Mouse (Mus musculus): ENCODE measurements at regions not wholly inside any gene's neighbourhood (a gene's known extent, or its start where the extent isn't known, plus 50 kb on each side); places are given as distances from the start of the nearest gene placed in this dataset.
A peak's percentile ranks its signal among the peaks of the same experiment; 100 is the strongest.

GRCm38 (mm10) chr13:28544819-28545180 lies 287.5 kb downstream of the Gm11361 start:
- 55% methylated on average over 2 of the region's 2 CpGs for WGBS
- no peak for ATAC-seq (ENCODE audit: borderline replicate concordance, extremely low read depth, low FRiP score, low TSS enrichment)
- H3K4me1 ChIP-seq = peaks cover 17% of the 10 kb centered on the region
- no peaks in the 10 kb centered on the region for H3K27me3 ChIP-seq
- H3K4me2 ChIP-seq = no peak overlapping the region
- no peaks in the 10 kb centered on the region for H3K9me3 ChIP-seq
- no peak overlapping the region for H3K9ac ChIP-seq
- no peak overlapping the region for H3K4me3 ChIP-seq
- H3K27ac ChIP-seq = peak overlapping the region; percentile 78
- no peaks in the 10 kb centered on the region for H3K36me3 ChIP-seq

- no peaks in the 10 kb centered on the region for H3K36me3 ChIP-seq
- H3K27me3 ChIP-seq = no peaks in the 10 kb centered on the region
- ATAC-seq (ENCODE audit: borderline replicate concordance, extremely low read depth, low FRiP score, low TSS enrichment) = no peak
- H3K4me3 ChIP-seq = no peak overlapping the region
- H3K9ac ChIP-seq = no peak overlapping the region
- peak overlapping the region; percentile 78 for H3K27ac ChIP-seq
- H3K9me3 ChIP-seq = no peaks in the 10 kb centered on the region
- H3K4me2 ChIP-seq = peak overlapping the region; percentile 41; the same call in 1 of the 2 replicates
- peaks cover 17% of the 10 kb centered on the region for H3K4me1 ChIP-seq
- WGBS = 24% methylated on average over 16 of the region's 17 CpGs
These were observed 286.9 kb downstream of the Gm11361 start for GRCm38 (mm10) chr13:28544003-28544818.

GRCm38 (mm10) chr13:28541607-28542006 lies 284.3 kb downstream of the Gm11361 start:
- H3K36me3 ChIP-seq = no peaks in the 10 kb centered on the region
- 81% methylated on average over 3 of the region's 3 CpGs for WGBS
- H3K4me1 ChIP-seq = peaks cover 17% of the 10 kb centered on the region
- no peak overlapping the region for H3K4me2 ChIP-seq
- no peak overlapping the region for H3K27ac ChIP-seq
- H3K27me3 ChIP-seq = no peaks in the 10 kb centered on the region
- H3K9me3 ChIP-seq = no peaks in the 10 kb centered on the region
- no peak overlapping the region for H3K4me3 ChIP-seq
- H3K9ac ChIP-seq = no peak overlapping the region
- no peak for ATAC-seq (ENCODE audit: borderline replicate concordance, extremely low read depth, low FRiP score, low TSS enrichment)

DNA sequence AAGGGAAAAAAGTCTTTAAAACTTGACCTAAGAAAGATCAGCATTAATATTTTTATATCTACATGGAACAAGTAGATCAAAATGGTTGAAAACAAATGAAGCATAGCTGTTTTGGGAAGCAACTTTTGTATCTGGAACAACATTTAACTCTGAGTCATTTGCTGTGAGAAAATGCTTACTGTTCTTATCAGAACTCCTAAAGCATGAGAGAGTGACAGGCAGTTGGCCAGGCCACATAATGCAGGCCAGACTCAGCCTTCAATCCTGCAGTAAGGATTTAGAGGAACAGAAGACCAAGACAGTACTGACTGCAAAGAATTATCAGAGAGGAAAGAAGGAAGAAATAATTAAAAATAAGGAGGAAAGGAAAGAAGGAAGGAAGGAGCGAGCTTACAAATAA lies 275.8 kb downstream of the Gm11361 start:
- H3K27me3 ChIP-seq = no peaks in the 10 kb centered on the region
- no peaks in the 10 kb centered on the region for H3K9me3 ChIP-seq
- H3K36me3 ChIP-seq = no peaks in the 10 kb centered on the region
- no peak for ATAC-seq (ENCODE audit: borderline replicate concordance, extremely low read depth, low FRiP score, low TSS enrichment)
- 79% methylated on average over 1 of the region's 1 CpGs for WGBS
- peaks cover 31% of the 10 kb centered on the region for H3K4me1 ChIP-seq
- H3K4me2 ChIP-seq = no peak overlapping the region
- no peak overlapping the region for H3K27ac ChIP-seq
- no peak overlapping the region for H3K9ac ChIP-seq
- H3K4me3 ChIP-seq = no peak overlapping the region

DNA sequence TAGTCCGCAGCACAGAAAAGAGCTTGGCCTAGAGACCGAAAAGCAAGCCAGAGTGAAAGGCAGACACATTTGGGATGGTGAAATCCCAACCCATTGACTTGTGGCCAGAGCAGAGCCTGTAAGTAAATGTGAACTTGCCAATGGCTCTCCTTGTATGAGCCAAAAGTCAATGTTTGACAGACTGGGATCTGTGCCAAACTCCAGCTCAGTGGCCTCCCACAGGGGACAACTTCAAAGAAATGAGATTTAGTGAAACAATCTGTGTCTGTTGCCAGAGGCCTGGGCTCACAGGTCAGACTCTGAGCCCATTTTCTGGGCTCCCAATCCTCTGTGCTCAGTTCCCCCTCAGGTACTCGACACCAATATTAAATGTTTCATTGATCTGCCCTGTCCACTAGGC lies 274.9 kb downstream of the Gm11361 start:
- no peak overlapping the region for H3K4me2 ChIP-seq
- no peaks in the 10 kb centered on the region for H3K9me3 ChIP-seq
- H3K36me3 ChIP-seq = no peaks in the 10 kb centered on the region
- no peaks in the 10 kb centered on the region for H3K27me3 ChIP-seq
- 35% methylated on average over 3 of the region's 3 CpGs for WGBS
- no peak overlapping the region for H3K9ac ChIP-seq
- no peak overlapping the region for H3K4me3 ChIP-seq
- peaks cover 31% of the 10 kb centered on the region for H3K4me1 ChIP-seq
- peak overlapping the region; percentile 73 for H3K27ac ChIP-seq
- peak; percentile 69 for ATAC-seq (ENCODE audit: borderline replicate concordance, extremely low read depth, low FRiP score, low TSS enrichment)

GRCm38 (mm10) chr13:28531534-28531999 lies 274.2 kb downstream of the Gm11361 start:
- whole genome bisulfite sequencing = 41% methylated on average over 5 of the region's 5 CpGs
- ATAC-seq (ENCODE audit: borderline replicate concordance, extremely low read depth, low FRiP score, low TSS enrichment) = peak; percentile 25; the same call in 1 of the 2 replicates
- H3K9me3 ChIP-seq = no peaks in the 10 kb centered on the region
- H3K9ac ChIP-seq = no peak overlapping the region
- H3K36me3 ChIP-seq = no peaks in the 10 kb centered on the region
- H3K27me3 ChIP-seq = no peaks in the 10 kb centered on the region
- peaks cover 31% of the 10 kb centered on the region for H3K4me1 ChIP-seq
- H3K4me2 ChIP-seq = no peak overlapping the region
- H3K27ac ChIP-seq = peak overlapping the region; percentile 73
- no peak overlapping the region for H3K4me3 ChIP-seq

GRCm38 (mm10) chr13:28530947-28531346 lies 273.6 kb downstream of the Gm11361 start:
- 50% methylated on average over 3 of the region's 3 CpGs for WGBS
- H3K27me3 ChIP-seq = no peaks in the 10 kb centered on the region
- ATAC-seq (ENCODE audit: borderline replicate concordance, extremely low read depth, low FRiP score, low TSS enrichment) = no peak
- H3K4me3 ChIP-seq = no peak overlapping the region
- H3K4me1 ChIP-seq = peaks cover 31% of the 10 kb centered on the region
- H3K27ac ChIP-seq = no peak overlapping the region; the same call in 1 of the 2 replicates
- H3K36me3 ChIP-seq = no peaks in the 10 kb centered on the region
- H3K9me3 ChIP-seq = no peaks in the 10 kb centered on the region
- no peak overlapping the region for H3K9ac ChIP-seq
- no peak overlapping the region for H3K4me2 ChIP-seq

- H3K27me3 ChIP-seq = no peaks in the 10 kb centered on the region
- no peak overlapping the region for H3K27ac ChIP-seq
- no peak overlapping the region for H3K9ac ChIP-seq
- no peak overlapping the region for H3K4me2 ChIP-seq
- peaks cover 20% of the 10 kb centered on the region for H3K4me1 ChIP-seq
- WGBS = 75% methylated on average over 4 of the region's 4 CpGs
- no peaks in the 10 kb centered on the region for H3K9me3 ChIP-seq
- H3K4me3 ChIP-seq = no peak overlapping the region
- no peaks in the 10 kb centered on the region for H3K36me3 ChIP-seq
- no peak for ATAC-seq (ENCODE audit: borderline replicate concordance, extremely low read depth, low FRiP score, low TSS enrichment)
These were observed 271.7 kb downstream of the Gm11361 start for GRCm38 (mm10) chr13:28528898-28529511.

DNA sequence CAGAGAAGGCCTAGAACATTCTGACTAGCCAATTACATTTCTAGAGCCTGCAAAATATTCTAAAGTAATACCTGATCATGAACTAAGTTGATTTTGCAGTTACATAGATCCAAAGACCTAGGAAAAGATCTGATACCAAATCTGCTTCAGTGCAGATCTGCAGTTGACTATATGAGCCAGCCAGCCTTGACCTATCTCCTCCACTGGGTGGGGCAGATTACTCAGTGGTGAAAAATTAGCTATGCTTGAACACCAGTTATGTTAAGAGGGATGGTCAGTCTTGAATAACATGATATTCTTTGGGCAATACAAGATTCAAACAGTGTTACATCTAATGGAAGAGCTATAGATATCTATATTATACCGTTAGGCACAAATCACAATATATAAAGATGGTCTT lies 269.0 kb downstream of the Gm11361 start:
- no peaks in the 10 kb centered on the region for H3K9me3 ChIP-seq
- no peak overlapping the region for H3K27ac ChIP-seq
- no peak overlapping the region for H3K4me2 ChIP-seq
- no peaks in the 10 kb centered on the region for H3K36me3 ChIP-seq
- H3K4me1 ChIP-seq = peaks cover 5% of the 10 kb centered on the region
- ATAC-seq (ENCODE audit: borderline replicate concordance, extremely low read depth, low FRiP score, low TSS enrichment) = no peak
- H3K27me3 ChIP-seq = no peaks in the 10 kb centered on the region
- H3K4me3 ChIP-seq = no peak overlapping the region
- WGBS = 98% methylated on average over 1 of the region's 1 CpGs
- no peak overlapping the region for H3K9ac ChIP-seq

DNA sequence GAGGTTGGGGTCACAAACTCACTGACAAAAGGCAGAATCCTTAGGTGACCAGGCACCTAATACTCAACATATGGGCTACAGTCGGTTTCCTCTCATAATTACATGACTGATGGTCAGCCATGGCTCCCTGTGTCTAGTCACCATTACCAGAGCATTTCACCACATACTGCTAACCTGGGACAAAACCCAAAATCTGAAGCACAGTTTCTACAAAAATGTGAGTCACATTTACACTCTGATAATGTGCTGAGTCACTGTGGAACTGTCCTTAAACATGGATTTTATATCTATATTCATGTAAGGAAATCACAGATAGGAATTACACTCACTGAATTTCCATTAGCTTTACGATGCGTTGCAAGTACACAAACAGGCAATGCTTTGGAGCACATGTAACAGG lies 267.1 kb downstream of the Gm11361 start:
- ATAC-seq (ENCODE audit: borderline replicate concordance, extremely low read depth, low FRiP score, low TSS enrichment) = no peak
- Histone ChIP-seq H3K4me3 (no peak overlapping the region), H3K27ac (no peak overlapping the region), H3K27me3 (no peaks in the 10 kb centered on the region), H3K9me3 (no peaks in the 10 kb centered on the region), H3K9ac (no peak overlapping the region), H3K4me1 (peaks cover 3% of the 10 kb centered on the region; the same call in 1 of the 2 replicates), H3K36me3 (no peaks in the 10 kb centered on the region), H3K4me2 (no peak overlapping the region)
- WGBS = 91% methylated on average over 3 of the region's 3 CpGs

- H3K9me3 ChIP-seq = no peaks in the 10 kb centered on the region
- no peak overlapping the region for H3K27ac ChIP-seq
- ATAC-seq (ENCODE audit: borderline replicate concordance, extremely low read depth, low FRiP score, low TSS enrichment) = 0 out of 2 replicates have a peak, but pooled peaks have one; percentile 46
- WGBS = 35% methylated on average over 1 of the region's 1 CpGs
- H3K4me3 ChIP-seq = no peak overlapping the region
- no peak overlapping the region for H3K4me2 ChIP-seq
- no peaks in the 10 kb centered on the region for H3K27me3 ChIP-seq
- H3K36me3 ChIP-seq = no peaks in the 10 kb centered on the region
- H3K4me1 ChIP-seq = peaks cover 3% of the 10 kb centered on the region; the same call in 1 of the 2 replicates
- no peak overlapping the region for H3K9ac ChIP-seq
These were observed 262.8 kb downstream of the Gm11361 start for GRCm38 (mm10) chr13:28520127-28520482.

DNA sequence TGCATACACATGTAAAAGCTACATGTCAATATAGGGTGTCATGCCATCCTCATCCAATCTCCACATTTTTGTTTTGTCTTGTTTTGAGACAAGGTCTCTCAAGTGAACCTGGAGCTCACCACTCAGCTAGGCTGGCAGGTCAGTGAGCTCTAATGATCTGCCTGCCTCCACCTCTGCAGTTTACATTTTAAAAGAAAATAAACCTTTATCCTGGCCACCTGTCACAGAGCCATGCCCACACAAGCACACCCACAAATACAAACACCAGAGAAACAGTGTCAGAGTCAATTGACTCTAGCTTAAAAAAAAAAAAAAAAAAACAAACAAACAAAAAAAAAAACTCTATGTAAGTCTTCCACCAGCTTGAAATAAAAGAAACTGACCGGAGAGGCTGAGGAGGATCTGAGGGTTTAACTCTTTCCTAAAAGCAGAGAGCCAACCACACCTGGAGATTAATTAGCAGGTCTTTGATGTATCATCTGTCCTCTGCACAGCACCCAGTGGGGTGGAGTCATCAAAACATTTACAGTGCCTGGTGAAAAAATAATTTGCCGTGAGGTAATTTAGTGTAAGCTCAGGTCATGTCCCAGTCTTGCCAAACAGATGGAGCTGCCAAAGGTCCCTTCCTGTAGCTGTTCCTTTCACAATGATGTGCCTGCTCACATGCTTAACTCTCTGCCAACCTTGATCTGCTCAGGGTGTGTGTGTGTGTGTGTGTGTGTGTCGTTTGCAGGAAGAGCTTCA lies 262.2 kb downstream of the Gm11361 start:
- no peak overlapping the region for H3K4me2 ChIP-seq
- whole genome bisulfite sequencing = 37% methylated on average over 3 of the region's 3 CpGs
- no peak for ATAC-seq (ENCODE audit: borderline replicate concordance, extremely low read depth, low FRiP score, low TSS enrichment)
- H3K9ac ChIP-seq = no peak overlapping the region
- no peaks in the 10 kb centered on the region for H3K36me3 ChIP-seq
- no peak overlapping the region for H3K27ac ChIP-seq
- H3K4me1 ChIP-seq = peaks cover 3% of the 10 kb centered on the region; the same call in 1 of the 2 replicates
- no peaks in the 10 kb centered on the region for H3K9me3 ChIP-seq
- H3K27me3 ChIP-seq = no peaks in the 10 kb centered on the region
- no peak overlapping the region for H3K4me3 ChIP-seq
